Mouse (Mus musculus) forebrain, embryonic 14.5 days (tissue): ENCODE results near the gene Prrt3. TPM values are rescaled to one million over a fixed set of nuclear protein-coding genes. Genes with fewer than 3 reads are reported as not detected.

Source experiments
- ATAC-seq: fragments of 200-750 bp; cut with Nextera tagmentation; 2 replicates; pipeline ENCODE4 v1.8.0; 2017; ENCODE audit warnings: mild to moderate bottlenecking, moderate library complexity
- DNase-seq: peaks from one replicate; pipeline ENCODE4 v3.0.0-alpha.2; 2015; ENCODE audit warnings: low spot score
- H3K27ac ChIP-seq: fragments of 300-500 bp; sonication (generic); 2 replicates; pipeline ENCODE4 v1.5.1; 2014; ENCODE audit warnings: low read depth, mild to moderate bottlenecking, control low read depth, low read length, moderate library complexity
- H3K27me3 ChIP-seq: fragments of 300-500 bp; sonication (generic); replicated peaks from 2 replicates; pipeline ENCODE4 v1.6.1; 2014; ENCODE audit warnings: low read length, control low read depth, mixed read lengths; ENCODE audit not compliant: control insufficient read depth, insufficient read depth
- H3K36me3 ChIP-seq: fragments of 300-500 bp; sonication (generic); 2 replicates; pipeline ENCODE4 v1.6.1; 2014; ENCODE audit warnings: low read length, control low read depth; ENCODE audit not compliant: control insufficient read depth, insufficient read depth
- H3K4me1 ChIP-seq: fragments of 300-500 bp; sonication (generic); 2 replicates; pipeline ENCODE4 v1.6.1; 2014; ENCODE audit warnings: antibody characterized with exemption, low read length, control low read depth; ENCODE audit not compliant: control insufficient read depth, insufficient read depth
- H3K4me2 ChIP-seq: fragments of 300-500 bp; sonication (generic); 2 replicates; pipeline ENCODE4 v1.6.1; 2014; ENCODE audit warnings: mild to moderate bottlenecking, control low read depth, low read length
- H3K4me3 ChIP-seq: fragments of 300-500 bp; sonication (generic); 2 replicates; pipeline ENCODE4 v1.5.1; 2014; ENCODE audit warnings: low read depth, low read length, control low read depth
- H3K9ac ChIP-seq: fragments of 300-500 bp; sonication (generic); 2 replicates; pipeline ENCODE4 v1.6.1; 2014; ENCODE audit warnings: mild to moderate bottlenecking, low read length, control low read depth, moderate library complexity
- H3K9me3 ChIP-seq: fragments of 300-500 bp; sonication (generic); replicated peaks from 2 replicates; pipeline ENCODE4 v1.6.1; 2016; ENCODE audit warnings: low read length, control low read depth, mixed read lengths; ENCODE audit not compliant: control insufficient read depth
- WGBS: fragments of 180-500 bp; shearing (Covaris S2); extraction: QIAGEN DNeasy Blood & Tissue Kit; methylation state at CpG from one replicate; pipeline ENCODE4 v1.1.7; 2014; 5-methylcytosine and 5-hydroxymethylcytosine counted together
- polyA plus RNA-seq: library from polyadenylated mRNA; unstranded; fragments of >200 nt; fragmentation: Nextera tagmentation; extraction: Ambion mirVana; gene quantifications from 2 replicates; pipeline ENCODE4 v1.2.1, GENCODE M21; 2014

Gene Prrt3
- polyA plus RNA-seq: 3.2 and 5.4 TPM in 2 replicates

DNA sequence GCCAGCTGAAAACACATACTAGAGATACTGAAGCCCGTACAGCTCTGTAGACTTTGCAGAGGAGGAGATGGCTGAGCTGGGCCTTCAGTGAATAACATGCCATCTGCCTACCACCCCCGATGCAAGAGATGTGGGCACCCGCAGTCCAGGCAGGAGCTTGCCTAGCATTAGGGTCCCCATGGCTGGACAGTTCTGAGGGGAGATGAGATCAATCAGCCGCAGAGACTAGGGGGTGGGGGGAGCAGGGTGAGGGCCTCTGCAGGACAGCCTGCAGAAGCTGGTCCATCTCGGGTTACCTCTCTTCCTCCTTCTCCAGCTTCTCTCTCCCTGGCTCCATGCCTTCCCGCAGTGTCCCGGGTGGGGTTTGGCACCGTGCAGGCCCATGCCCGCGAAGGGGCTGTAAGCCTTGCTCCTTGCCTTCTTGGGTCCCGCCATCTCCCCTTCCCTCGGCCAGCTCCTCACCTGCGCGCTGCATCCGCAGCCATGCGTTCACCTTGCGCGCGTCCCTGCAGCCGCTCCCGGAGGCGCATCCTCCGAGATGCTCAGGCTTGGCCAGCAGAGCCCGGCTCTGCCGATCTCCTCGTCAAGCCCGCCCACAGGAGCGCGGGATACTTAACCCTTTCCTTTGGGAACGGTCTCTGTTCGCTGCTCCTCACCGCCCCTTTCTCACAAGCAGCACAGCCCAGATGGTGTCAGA, at the start of gene Prrt3:
TSS of gene Prrt3 (minus strand) at position 544 of the 697 bp plus-strand sequence.
- Histone ChIP-seq H3K9me3 (no peaks in the 10 kb centered on the region), H3K9ac (peak within 1 kb of the TSS; percentile 74), H3K27me3 (no peaks in the 10 kb centered on the region), H3K4me2 (peak within 1 kb of the TSS; percentile 76), H3K27ac (peak within 1 kb of the TSS; percentile 27; the same call in 1 of the 2 replicates), H3K36me3 (no peaks in the 10 kb centered on the region), H3K4me3 (peak within 1 kb of the TSS; percentile 51), H3K4me1 (peaks cover 3% of the 10 kb centered on the region; the same call in 1 of the 2 replicates)
- DNase-seq (peak; percentile 84), ATAC-seq (peak; percentile 94)
- WGBS: 1% methylated on average over 32 of the region's 32 CpGs

DNA sequence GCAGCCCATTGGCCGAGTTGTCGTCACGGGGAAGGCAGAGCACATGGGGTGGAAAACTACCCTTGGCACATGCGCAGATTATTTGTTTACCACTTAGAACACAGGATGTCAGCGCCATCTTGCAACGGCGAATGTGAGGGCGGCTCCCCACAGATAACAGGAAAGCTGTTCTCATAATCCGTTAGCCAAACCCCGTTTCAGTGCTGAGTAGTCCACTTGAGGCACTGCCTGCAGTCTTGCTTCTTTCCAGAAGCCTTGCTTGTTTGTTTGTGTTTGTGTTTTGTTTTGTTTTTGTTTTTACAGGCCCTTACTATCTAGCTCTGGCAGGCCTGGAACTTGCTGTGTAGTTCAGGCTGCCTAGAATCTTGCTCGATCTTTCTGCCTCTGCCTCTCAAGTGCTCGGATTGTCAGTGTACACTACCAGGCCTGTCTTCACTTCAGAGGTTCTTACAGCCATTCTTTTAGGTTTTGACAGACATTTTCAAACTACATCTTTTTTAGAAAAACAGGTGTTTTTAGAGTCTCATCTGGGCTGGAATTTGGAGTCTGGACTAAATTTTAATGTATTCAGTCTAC, 42.3 kb upstream of the Prrt3 start:
- Histone ChIP-seq H3K9me3 (no peaks in the 10 kb centered on the region), H3K4me2 (no peak overlapping the region), H3K4me3 (no peak overlapping the region), H3K27me3 (no peaks in the 10 kb centered on the region), H3K36me3 (0 out of 2 replicates have a peak, but pooled peaks cover 3% of the 10 kb centered on the region), H3K4me1 (no peaks in the 10 kb centered on the region), H3K27ac (no peak overlapping the region), H3K9ac (no peak overlapping the region)
- no peak for ATAC-seq
- 96% methylated on average over 8 of the region's 12 CpGs for WGBS
- DNase-seq: no peak

DNA sequence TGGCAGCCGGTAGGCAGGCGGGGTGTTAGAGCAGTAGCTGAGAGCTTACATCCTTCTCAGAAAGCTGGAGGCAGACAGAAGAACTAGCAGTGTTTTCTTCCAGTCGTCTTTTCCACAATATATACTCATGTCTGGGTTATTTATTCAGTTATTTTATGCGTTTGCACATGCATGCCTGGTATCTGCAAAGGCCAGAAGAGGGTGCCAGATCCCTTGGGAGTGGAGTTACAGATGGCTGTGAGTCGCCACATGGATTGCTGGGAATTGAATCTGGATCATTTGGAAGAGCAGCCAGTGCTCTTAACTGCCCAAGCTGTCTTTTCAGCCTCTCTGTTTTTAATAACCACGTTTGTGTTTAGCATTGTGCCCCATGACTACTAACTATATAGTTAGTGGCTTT, 39.9 kb upstream of the Prrt3 start:
- Histone ChIP-seq H3K9ac (no peak overlapping the region), H3K4me3 (no peak overlapping the region), H3K27me3 (no peaks in the 10 kb centered on the region), H3K36me3 (0 out of 2 replicates have a peak, but pooled peaks cover 3% of the 10 kb centered on the region), H3K4me1 (no peaks in the 10 kb centered on the region), H3K27ac (no peak overlapping the region), H3K9me3 (no peaks in the 10 kb centered on the region), H3K4me2 (no peak overlapping the region)
- 91% methylated on average over 6 of the region's 6 CpGs for WGBS
- no peak for ATAC-seq
- no peak for DNase-seq

DNA sequence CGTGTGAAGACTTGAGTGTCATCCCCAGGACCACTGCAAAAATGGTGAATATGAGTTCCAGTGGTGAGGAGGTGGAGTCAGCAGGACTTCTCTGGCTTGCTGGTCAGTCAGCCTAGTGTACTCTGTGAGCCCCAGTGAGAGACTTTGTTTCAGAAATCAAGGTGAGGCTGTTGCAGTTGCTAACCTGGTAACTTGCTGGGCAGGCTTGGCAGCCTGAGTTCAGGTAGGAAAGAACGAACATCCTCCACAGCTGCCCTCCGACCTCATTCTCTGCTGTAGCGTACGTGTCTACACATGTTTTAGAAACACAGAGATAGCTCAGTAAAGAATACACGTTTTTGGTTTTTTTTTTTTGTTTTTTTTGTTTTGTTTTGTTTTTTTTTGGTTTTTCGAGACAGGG, 33.2 kb upstream of the Prrt3 start:
- ATAC-seq (no peak), DNase-seq (no peak)
- WGBS: 91% methylated on average over 7 of the region's 7 CpGs
- Histone ChIP-seq H3K9me3 (no peaks in the 10 kb centered on the region), H3K27me3 (no peaks in the 10 kb centered on the region), H3K9ac (no peak overlapping the region), H3K4me1 (peaks cover 7% of the 10 kb centered on the region), H3K4me3 (no peak overlapping the region), H3K4me2 (no peak overlapping the region), H3K27ac (no peak overlapping the region), H3K36me3 (peaks cover 3% of the 10 kb centered on the region; the same call in 1 of the 2 replicates)

DNA sequence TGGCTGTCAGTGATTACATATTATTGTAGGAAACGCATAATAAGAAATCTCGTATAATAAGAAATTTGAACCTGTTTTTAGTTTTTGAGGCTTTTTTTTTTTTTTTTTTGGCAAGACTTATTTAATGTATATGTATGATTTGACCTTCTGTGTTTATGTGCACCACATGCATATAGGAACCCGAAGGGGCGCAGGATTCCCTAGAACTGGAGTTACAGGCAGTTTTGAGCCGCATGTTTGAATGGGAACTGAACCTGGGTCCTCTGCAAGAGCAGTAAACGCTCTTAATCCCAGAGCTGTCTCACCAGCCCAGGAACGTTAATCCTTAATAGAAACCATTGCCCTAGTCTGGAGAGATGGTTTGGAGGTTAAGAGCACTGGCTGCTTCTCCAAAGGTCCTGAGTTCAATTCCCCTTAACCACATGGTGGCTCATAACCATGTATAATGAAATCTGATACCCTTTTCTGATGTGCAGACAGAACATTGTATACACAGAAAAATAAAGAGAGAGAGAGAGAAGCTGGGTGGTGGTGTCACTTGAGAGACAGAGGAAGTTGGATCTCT, 30.2 kb upstream of the Prrt3 start:
- WGBS: 3% methylated on average over 7 of the region's 7 CpGs
- ATAC-seq (0 out of 2 replicates have a peak, but pooled peaks have one; percentile 16), DNase-seq (no peak)
- no peaks in the 10 kb centered on the region for H3K9me3 ChIP-seq
- H3K27ac ChIP-seq: no peak overlapping the region
- peak overlapping the region; percentile 77 for H3K4me3 ChIP-seq
- H3K4me1 ChIP-seq: peaks cover 7% of the 10 kb centered on the region
- no peaks in the 10 kb centered on the region for H3K27me3 ChIP-seq
- peak overlapping the region; percentile 88 for H3K9ac ChIP-seq
- H3K36me3 ChIP-seq: peaks cover 9% of the 10 kb centered on the region; the same call in 1 of the 2 replicates
- H3K4me2 ChIP-seq: peak overlapping the region; percentile 83

DNA sequence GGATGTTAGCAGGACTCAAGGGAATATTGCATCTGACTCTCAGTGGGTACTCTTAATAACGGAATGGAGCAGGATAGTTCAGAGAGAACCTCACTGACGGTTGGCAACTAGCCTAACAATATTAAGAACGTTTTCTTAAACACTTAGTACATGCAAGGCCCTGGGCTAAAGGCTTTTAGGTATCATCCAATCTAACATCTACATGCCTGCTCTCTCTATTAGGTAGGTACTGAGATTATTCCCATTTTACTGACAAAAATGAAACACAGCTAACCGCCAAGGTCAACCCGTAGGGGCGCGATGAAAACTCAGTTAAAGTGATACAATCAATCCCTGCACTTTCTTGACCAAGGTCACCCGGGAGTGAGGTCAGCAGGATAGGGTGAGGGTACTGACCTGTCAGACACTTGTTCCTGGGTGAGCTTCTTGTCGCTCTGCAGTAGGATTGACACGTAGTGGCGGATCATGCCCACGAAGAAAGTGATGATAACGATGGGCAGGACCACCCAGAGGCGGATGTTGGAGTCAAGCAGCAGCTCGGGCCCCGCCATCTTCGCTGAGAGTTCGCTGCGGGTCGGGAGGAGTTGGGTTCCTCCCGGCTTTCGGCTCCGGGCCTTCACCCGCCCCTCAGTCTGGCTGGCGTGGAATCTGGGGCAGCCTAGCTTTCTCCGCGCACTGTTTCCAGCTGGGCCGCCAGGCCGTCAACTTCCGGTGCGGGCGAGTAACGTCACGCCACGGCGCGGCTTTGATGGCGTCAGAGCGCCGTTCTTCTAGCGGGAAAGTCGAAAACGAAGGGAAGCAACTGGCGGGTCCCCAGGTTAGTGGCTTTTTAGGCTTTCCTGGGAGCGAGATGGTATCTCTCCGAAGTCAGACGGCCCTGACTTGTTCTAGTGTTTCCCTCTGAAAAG, 29.5 kb upstream of the Prrt3 start, which contains the start of the genes Emc3 and Fancd2:
TSS of gene Emc3 (minus strand) at position 721 of the 908 bp plus-strand sequence.
TSS of gene Fancd2 (plus strand) at position 751 of the 908 bp plus-strand sequence.
- peak within 1 kb of the TSS; percentile 83 for H3K4me2 ChIP-seq

DNA sequence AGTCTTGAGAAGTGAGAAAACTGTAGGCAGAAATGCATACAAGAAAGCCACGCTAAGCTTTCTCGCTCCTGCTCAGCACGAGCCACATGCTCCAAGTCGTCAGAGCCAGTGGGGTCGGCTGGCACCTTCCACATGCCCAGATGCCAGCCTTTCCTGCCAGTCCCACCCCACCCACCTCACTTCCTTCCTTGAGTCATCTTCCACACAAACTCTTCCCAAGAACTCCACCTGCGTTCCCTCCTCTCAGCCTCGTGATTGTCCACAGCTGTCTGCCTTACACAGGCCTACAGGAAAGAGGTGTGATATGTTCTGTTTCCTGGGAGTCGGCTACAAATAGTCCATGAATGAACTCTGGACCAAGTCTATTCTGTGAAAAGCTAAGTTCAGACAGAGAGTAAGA, 21.7 kb upstream of the Prrt3 start:
- Histone ChIP-seq H3K4me3 (no peak overlapping the region), H3K4me2 (no peak overlapping the region)
- no peak for ATAC-seq

More for the DNA sequence above, 29.5 kb upstream of the Prrt3 start, which contains the start of the genes Emc3 and Fancd2:
- H3K27me3 ChIP-seq: no peaks in the 10 kb centered on the region
- H3K9me3 ChIP-seq: no peaks in the 10 kb centered on the region
- DNase-seq (peak; percentile 91), ATAC-seq (peak; percentile 98)
- peaks cover 9% of the 10 kb centered on the region; the same call in 1 of the 2 replicates for H3K36me3 ChIP-seq
- H3K9ac ChIP-seq: peak within 1 kb of the TSS; percentile 88
- under 1% methylated on average over 47 of the region's 47 CpGs for WGBS
- H3K4me1 ChIP-seq: peaks cover 7% of the 10 kb centered on the region
- H3K27ac ChIP-seq: peak within 1 kb of the TSS; percentile 68; the same call in 1 of the 2 replicates
- H3K4me3 ChIP-seq: peak within 1 kb of the TSS; percentile 77

DNA sequence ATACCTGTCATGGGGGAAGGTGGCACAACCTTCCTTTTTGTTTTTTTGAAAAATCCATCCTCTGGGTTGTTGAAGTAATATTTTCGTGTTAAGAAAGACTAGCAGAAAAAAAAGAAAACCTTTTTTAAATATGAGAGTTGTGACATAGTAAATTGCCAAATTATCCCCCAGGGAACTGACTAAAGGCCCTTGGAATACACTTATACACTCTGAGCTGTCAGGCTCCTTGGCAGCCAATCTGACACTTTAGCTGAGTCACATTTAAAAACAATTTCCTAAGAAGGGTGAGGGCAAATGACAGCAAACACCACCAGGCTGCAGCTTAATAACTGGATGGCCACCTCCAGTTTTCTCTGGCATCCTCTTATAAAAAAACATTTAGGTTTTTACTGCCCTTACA, 20.6 kb upstream of the Prrt3 start:
- H3K4me2 ChIP-seq: no peak overlapping the region
- DNase-seq (no peak), ATAC-seq (no peak)
- H3K27ac ChIP-seq: no peak overlapping the region
- H3K4me3 ChIP-seq: no peak overlapping the region
- no peaks in the 10 kb centered on the region for H3K9me3 ChIP-seq
- H3K4me1 ChIP-seq: no peaks in the 10 kb centered on the region
- H3K9ac ChIP-seq: no peak overlapping the region
- WGBS: 91% methylated on average over 1 of the region's 1 CpGs
- H3K36me3 ChIP-seq: peaks cover 72% of the 10 kb centered on the region
- H3K27me3 ChIP-seq: no peaks in the 10 kb centered on the region

More for the DNA sequence above, 21.7 kb upstream of the Prrt3 start:
- Histone ChIP-seq H3K9me3 (no peaks in the 10 kb centered on the region), H3K9ac (no peak overlapping the region), H3K27ac (no peak overlapping the region), H3K27me3 (no peaks in the 10 kb centered on the region), H3K4me1 (no peaks in the 10 kb centered on the region), H3K36me3 (peaks cover 66% of the 10 kb centered on the region)
- no peak for DNase-seq
- WGBS: 94% methylated on average over 8 of the region's 8 CpGs
